Mouse (Mus musculus) liver, postnatal 0 days (tissue): Measurements from ENCODE around the gene Prtn3.

Source experiments
- CTCF ChIP-seq: sonication (generic); IDR thresholded peaks from 2 replicates; pipeline ENCODE4 v1.5.1; 2016; ENCODE audit warnings: antibody characterized with exemption, low read depth
- EP300 ChIP-seq: IDR thresholded peaks from 2 replicates; pipeline ENCODE4 v1.6.1; 2016; ENCODE audit warnings: antibody characterized with exemption, low read depth, mild to moderate bottlenecking

- TF ChIP-seq CTCF (no peak), EP300 (no peak)
Observed at GRCm38 (mm10) chr10:79929967-79930825, 55.9 kb downstream of the Prtn3 start.
